Mouse (Mus musculus) CD4-positive, CD25-positive, alpha-beta regulatory T cell, adult 2 months (primary cell): Measurements from ENCODE around the gene Rps10.

Experiments
- DNase-seq: peaks from one replicate; pipeline ENCODE4 v3.0.0-alpha.2; 2012; ENCODE audit warnings: low read depth, low spot score

Rps10 gene

GRCm38 (mm10) chr17:27611994-27612393 is 24.5 kb downstream of the Rps10 start:
- DNase-seq: no peak

- no peak for DNase-seq
Measured at GRCm38 (mm10) chr17:27611519-27611884, 25.0 kb downstream of the Rps10 start.

GRCm38 (mm10) chr17:27610679-27611518 is 25.6 kb downstream of the Rps10 start:
- no peak for DNase-seq

- no peak for DNase-seq
Measured at GRCm38 (mm10) chr17:27609576-27609975, 26.9 kb downstream of the Rps10 start.

GRCm38 (mm10) chr17:27603522-27604234 is 32.8 kb downstream of the Rps10 start:
- DNase-seq: no peak

- no peak for DNase-seq
Measured at GRCm38 (mm10) chr17:27603036-27603435, 33.4 kb downstream of the Rps10 start.

- DNase-seq: no peak
Measured at GRCm38 (mm10) chr17:27600869-27601268, 35.6 kb downstream of the Rps10 start.

GRCm38 (mm10) chr17:27600286-27600685 is 36.2 kb downstream of the Rps10 start:
- DNase-seq: no peak

GRCm38 (mm10) chr17:27596376-27597190 is 39.9 kb downstream of the Rps10 start:
- no peak for DNase-seq

- no peak for DNase-seq
Measured at GRCm38 (mm10) chr17:27595659-27596375, 40.7 kb downstream of the Rps10 start.

GRCm38 (mm10) chr17:27592565-27592910 is 43.9 kb downstream of the Rps10 start:
- no peak for DNase-seq

- DNase-seq: peak; percentile 67
Measured at GRCm38 (mm10) chr17:27591826-27592564, 44.5 kb downstream of the Rps10 start.

GRCm38 (mm10) chr17:27588231-27588630 is 48.2 kb downstream of the Rps10 start:
- DNase-seq: no peak

- DNase-seq: no peak
Measured at GRCm38 (mm10) chr17:27587252-27587651, 49.2 kb downstream of the Rps10 start.

- no peak for DNase-seq
Measured at GRCm38 (mm10) chr17:27586661-27587060, 49.8 kb downstream of the Rps10 start.

GRCm38 (mm10) chr17:27583185-27583894 is 53.1 kb downstream of the Rps10 start:
- no peak for DNase-seq
